Mouse (Mus musculus): ENCODE measurements around the gene Azin2. TPM values are rescaled to one million over a fixed set of nuclear protein-coding genes. Genes with fewer than 3 reads are reported as not detected.

Azin2 gene
- total and polyA plus RNA-seq, 3 experiments = 0.39 to 2.3 TPM; not detected in 1

DNA sequence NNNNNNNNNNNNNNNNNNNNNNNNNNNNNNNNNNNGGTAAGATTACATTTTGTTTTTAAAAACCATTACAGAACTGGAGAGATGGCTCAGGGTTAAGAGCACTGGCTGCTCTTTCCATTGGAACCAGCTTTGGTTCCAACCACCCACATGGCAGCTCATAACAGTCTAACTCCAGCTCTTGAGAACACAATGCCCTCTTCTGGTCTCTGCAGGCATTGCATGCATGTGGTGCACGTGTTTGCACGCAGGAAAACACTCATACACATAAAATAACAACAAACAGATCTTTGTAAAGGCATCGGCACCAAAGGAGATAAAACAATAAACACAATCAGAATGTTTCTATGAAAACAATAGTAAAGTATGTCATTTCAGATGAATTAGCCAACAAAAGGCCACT, 19.9 kb downstream of the Azin2 start:
- Histone ChIP-seq H3K4me3 (ENCODE audit: control insufficient read depth in 1 of 2, insufficient read depth in 1 of 2, low read depth in 2 of 2, low read length in 2 of 2) (no peak overlapping the region), H3K4me1 (ENCODE audit: control insufficient read depth in 1 of 2, insufficient read depth in 2 of 2, low read length in 2 of 2) (no peaks in the 10 kb centered on the region), H3K79me2 (ENCODE audit: control insufficient read depth, insufficient read depth, low read length, poor library complexity) (no peaks in the 10 kb centered on the region), H3K27ac (ENCODE audit: control insufficient read depth, low read depth, low read length) (no peak overlapping the region), H3K27me3 (ENCODE audit: control insufficient read depth in 1 of 2, insufficient read depth in 2 of 2, low read length in 2 of 2) (peaks cover 0 to 1% of the 10 kb centered on the region in 2 experiments; a peak in 2 of 4 replicates), H3K9ac (ENCODE audit: control insufficient read depth, low read depth, low read length, poor library complexity, severe bottlenecking) (no peak overlapping the region), H3K36me3 (ENCODE audit: control insufficient read depth in 1 of 2, insufficient read depth in 2 of 2, low read length in 2 of 2) (no peaks in the 10 kb centered on the region), H3K9me3 (replicated peaks; ENCODE audit: insufficient read depth, low read length) (no peaks in the 10 kb centered on the region)
- peak; percentile 67 for DNase-seq (ENCODE audit: low read depth, low spot score)
- TF ChIP-seq TBP (IDR thresholded peaks at IDR 0.05; ENCODE audit: low read depth, low read length) (no peak), NRF1 (IDR thresholded peaks at IDR 0.05; ENCODE audit: insufficient read depth, low read depth, low read length, poor library complexity, severe bottlenecking) (no peak), CHD1 (IDR thresholded peaks at IDR 0.05; ENCODE audit: low read depth, low read length) (no peak), JUND (IDR thresholded peaks at IDR 0.05; ENCODE audit: low read depth, low read length) (no peak), USF1 (IDR thresholded peaks at IDR 0.05; ENCODE audit: low read depth, low read length) (no peak), SIN3A (IDR thresholded peaks at IDR 0.05; ENCODE audit: low read length) (0 out of 2 replicates have a peak, but pooled peaks have one; percentile 22), MEF2A (IDR thresholded peaks at IDR 0.05; ENCODE audit: extremely low read depth, insufficient replicate concordance, low read depth, low read length, poor library complexity, severe bottlenecking) (no peak), TAL1 (IDR thresholded peaks at IDR 0.05; ENCODE audit: low read length) (no peak), MYC (IDR thresholded peaks at IDR 0.05; ENCODE audit: low read depth, low read length) (peak; percentile 93), BHLHE40 (IDR thresholded peaks at IDR 0.05; ENCODE audit: borderline replicate concordance, low read depth, low read length) (peak; percentile 69; the same call in 1 of the 2 replicates), USF2 (IDR thresholded peaks at IDR 0.05; ENCODE audit: borderline replicate concordance in 1 of 2, insufficient read depth in 1 of 2, low read depth in 1 of 2, low read length in 2 of 2) (no peak), POLR2AphosphoS5 (IDR thresholded peaks at IDR 0.05; ENCODE audit: borderline replicate concordance, low read depth, low read length) (no peak), ZMIZ1 (IDR thresholded peaks at IDR 0.05; ENCODE audit: low read depth, low read length) (no peak), ZNF384 (IDR thresholded peaks at IDR 0.05; ENCODE audit: low read depth, low read length) (no peak), ZKSCAN1 (IDR thresholded peaks at IDR 0.05; ENCODE audit: low read depth, low read length) (no peak), GATA1 (IDR thresholded peaks at IDR 0.05; ENCODE audit: low read depth, low read length) (no peak), MXI1 (IDR thresholded peaks at IDR 0.05; ENCODE audit: low read depth, low read length) (peak; percentile 61; the same call in 1 of the 2 replicates), MAX (IDR thresholded peaks at IDR 0.05; ENCODE audit: low read length) (peak; percentile 76), MYB (IDR thresholded peaks at IDR 0.05; ENCODE audit: low read depth, low read length) (no peak), ELF1 (IDR thresholded peaks at IDR 0.05; ENCODE audit: low read depth, low read length) (no peak), POLR2A (IDR thresholded peaks at IDR 0.05; ENCODE audit: control insufficient read depth in 1 of 2, insufficient read depth in 1 of 2, low read depth in 1 of 2, low read length in 2 of 2, poor library complexity in 1 of 2) (no peak), SMC3 (IDR thresholded peaks at IDR 0.05; ENCODE audit: low read depth, low read length) (peak; percentile 54), GABPA (IDR thresholded peaks at IDR 0.05; ENCODE audit: low read depth, low read length) (no peak), CHD2 (IDR thresholded peaks at IDR 0.05; ENCODE audit: low read length) (no peak), E2F4 (IDR thresholded peaks at IDR 0.05; ENCODE audit: borderline replicate concordance, low read depth, low read length) (no peak), EP300 (IDR thresholded peaks at IDR 0.05; ENCODE audit: low read depth in 1 of 2, low read length in 2 of 2) (no peak), KAT2A (conservative IDR thresholded peaks at IDR 0.05; ENCODE audit: low read depth, low read length) (no peak), ETS1 (IDR thresholded peaks at IDR 0.05; ENCODE audit: low read depth, low read length) (no peak), CTCF (IDR thresholded peaks at IDR 0.05 in 2 of 3, conservative IDR thresholded peaks at IDR 0.05 in 1 of 3; ENCODE audit: control insufficient read depth in 1 of 3, insufficient read depth in 1 of 3, low read depth in 2 of 3, low read length in 3 of 3, poor library complexity in 1 of 3, severe bottlenecking in 1 of 3) (peak; percentile 57 to 66 (median 60)), TCF12 (IDR thresholded peaks at IDR 0.05; ENCODE audit: low read depth, low read length) (no peak), HCFC1 (IDR thresholded peaks at IDR 0.05; ENCODE audit: low read depth, low read length) (no peak), MAZ (IDR thresholded peaks at IDR 0.05; ENCODE audit: low read depth, low read length) (no peak), RAD21 (IDR thresholded peaks at IDR 0.05; ENCODE audit: low read depth, low read length) (peak; percentile 51)

All from MEL (cell line).